Mouse (Mus musculus): Measurements from ENCODE around the gene Epn2. TPM values are rescaled to one million over a fixed set of nuclear protein-coding genes. Genes with fewer than 3 reads are reported as not detected.

Epn2 gene
- polyA plus RNA-seq, 1 experiment from 2014 or later: 28.7 TPM

- WGBS: 77% methylated on average over 2 of the region's 2 CpGs
- no peak for ATAC-seq (ENCODE audit: insufficient number of reproducible peaks, insufficient read depth, low FRiP score, low read depth)
- H3K4me3 ChIP-seq (ENCODE audit: low read depth, low read length): no peak overlapping the region
These were observed 38.4 kb downstream of the Epn2 start for GRCm38 (mm10) chr11:61541106-61541505.

GRCm38 (mm10) chr11:61540642-61541041 is 38.8 kb downstream of the Epn2 start:
- no peak for ATAC-seq (ENCODE audit: insufficient number of reproducible peaks, insufficient read depth, low FRiP score, low read depth)
- Histone ChIP-seq H3K27ac (ENCODE audit: low read length) (no peak overlapping the region), H3K4me1 (ENCODE audit: control insufficient read depth, insufficient read depth, low read length) (no peaks in the 10 kb centered on the region), H3K9me3 (ENCODE audit: control insufficient read depth, low read depth, low read length) (no peaks in the 10 kb centered on the region), H3K4me3 (ENCODE audit: low read depth, low read length) (no peak overlapping the region), H3K9ac (replicated peaks; ENCODE audit: low read depth, low read length) (no peak overlapping the region), H3K4me2 (replicated peaks; ENCODE audit: low read depth, low read length) (no peak overlapping the region), H3K36me3 (ENCODE audit: control insufficient read depth, insufficient read depth, low read length) (peaks cover 8% of the 10 kb centered on the region; the same call in 1 of the 2 replicates), H3K27me3 (ENCODE audit: control insufficient read depth, insufficient read depth, low read length) (no peaks in the 10 kb centered on the region)
- WGBS: 78% methylated on average over 7 of the region's 7 CpGs

More at GRCm38 (mm10) chr11:61541106-61541505, 38.4 kb downstream of the Epn2 start:
- Histone ChIP-seq H3K4me1 (ENCODE audit: control insufficient read depth, insufficient read depth, low read length) (no peaks in the 10 kb centered on the region), H3K9ac (replicated peaks; ENCODE audit: low read depth, low read length) (no peak overlapping the region), H3K27ac (ENCODE audit: low read length) (no peak overlapping the region), H3K9me3 (ENCODE audit: control insufficient read depth, low read depth, low read length) (no peaks in the 10 kb centered on the region), H3K27me3 (ENCODE audit: control insufficient read depth, insufficient read depth, low read length) (no peaks in the 10 kb centered on the region), H3K4me2 (replicated peaks; ENCODE audit: low read depth, low read length) (no peak overlapping the region), H3K36me3 (ENCODE audit: control insufficient read depth, insufficient read depth, low read length) (peaks cover 11% of the 10 kb centered on the region; the same call in 1 of the 2 replicates)

- no peak overlapping the region for H3K9ac ChIP-seq (replicated peaks; ENCODE audit: low read depth, low read length)
- H3K9me3 ChIP-seq (ENCODE audit: control insufficient read depth, low read depth, low read length): no peaks in the 10 kb centered on the region
- no peak for ATAC-seq (ENCODE audit: insufficient number of reproducible peaks, insufficient read depth, low FRiP score, low read depth)
- 76% methylated on average over 3 of the region's 3 CpGs for WGBS
- no peak overlapping the region for H3K4me2 ChIP-seq (replicated peaks; ENCODE audit: low read depth, low read length)
- H3K4me1 ChIP-seq (ENCODE audit: control insufficient read depth, insufficient read depth, low read length): no peaks in the 10 kb centered on the region
- no peak overlapping the region for H3K27ac ChIP-seq (ENCODE audit: low read length)
- no peaks in the 10 kb centered on the region for H3K27me3 ChIP-seq (ENCODE audit: control insufficient read depth, insufficient read depth, low read length)
- no peak overlapping the region for H3K4me3 ChIP-seq (ENCODE audit: low read depth, low read length)
- peaks cover 8% of the 10 kb centered on the region; the same call in 1 of the 2 replicates for H3K36me3 ChIP-seq (ENCODE audit: control insufficient read depth, insufficient read depth, low read length)
These were observed 42.1 kb downstream of the Epn2 start for GRCm38 (mm10) chr11:61537362-61537761.

- peaks cover 8% of the 10 kb centered on the region; the same call in 1 of the 2 replicates for H3K36me3 ChIP-seq (ENCODE audit: control insufficient read depth, insufficient read depth, low read length)
- no peaks in the 10 kb centered on the region for H3K9me3 ChIP-seq (ENCODE audit: control insufficient read depth, low read depth, low read length)
- no peak for ATAC-seq (ENCODE audit: insufficient number of reproducible peaks, insufficient read depth, low FRiP score, low read depth)
- H3K4me2 ChIP-seq (replicated peaks; ENCODE audit: low read depth, low read length): no peak overlapping the region
- no peak overlapping the region for H3K4me3 ChIP-seq (ENCODE audit: low read depth, low read length)
- H3K4me1 ChIP-seq (ENCODE audit: control insufficient read depth, insufficient read depth, low read length): no peaks in the 10 kb centered on the region
- 44% methylated on average over 3 of the region's 3 CpGs for WGBS
- H3K27me3 ChIP-seq (ENCODE audit: control insufficient read depth, insufficient read depth, low read length): no peaks in the 10 kb centered on the region
- H3K27ac ChIP-seq (ENCODE audit: low read length): no peak overlapping the region
- no peak overlapping the region for H3K9ac ChIP-seq (replicated peaks; ENCODE audit: low read depth, low read length)
These were observed 42.5 kb downstream of the Epn2 start for GRCm38 (mm10) chr11:61536952-61537351.

- 54% methylated on average over 1 of the region's 1 CpGs for WGBS
- Histone ChIP-seq H3K36me3 (ENCODE audit: control insufficient read depth, insufficient read depth, low read length) (peaks cover 12% of the 10 kb centered on the region; the same call in 1 of the 2 replicates), H3K27ac (ENCODE audit: low read length) (no peak overlapping the region), H3K9ac (replicated peaks; ENCODE audit: low read depth, low read length) (no peak overlapping the region), H3K4me1 (ENCODE audit: control insufficient read depth, insufficient read depth, low read length) (no peaks in the 10 kb centered on the region), H3K4me3 (ENCODE audit: low read depth, low read length) (no peak overlapping the region), H3K9me3 (ENCODE audit: control insufficient read depth, low read depth, low read length) (no peaks in the 10 kb centered on the region), H3K4me2 (replicated peaks; ENCODE audit: low read depth, low read length) (no peak overlapping the region), H3K27me3 (ENCODE audit: control insufficient read depth, insufficient read depth, low read length) (no peaks in the 10 kb centered on the region)
- no peak for ATAC-seq (ENCODE audit: insufficient number of reproducible peaks, insufficient read depth, low FRiP score, low read depth)
These were observed 44.0 kb downstream of the Epn2 start for GRCm38 (mm10) chr11:61535530-61535929.

GRCm38 (mm10) chr11:61533571-61533970 is 45.9 kb downstream of the Epn2 start:
- no peak overlapping the region for H3K9ac ChIP-seq (replicated peaks; ENCODE audit: low read depth, low read length)
- no peak for ATAC-seq (ENCODE audit: insufficient number of reproducible peaks, insufficient read depth, low FRiP score, low read depth)
- no peak overlapping the region for H3K27ac ChIP-seq (ENCODE audit: low read length)
- H3K36me3 ChIP-seq (ENCODE audit: control insufficient read depth, insufficient read depth, low read length): 0 out of 2 replicates have a peak, but pooled peaks cover 5% of the 10 kb centered on the region
- no peaks in the 10 kb centered on the region for H3K27me3 ChIP-seq (ENCODE audit: control insufficient read depth, insufficient read depth, low read length)
- no peaks in the 10 kb centered on the region for H3K4me1 ChIP-seq (ENCODE audit: control insufficient read depth, insufficient read depth, low read length)
- 80% methylated on average over 5 of the region's 5 CpGs for whole genome bisulfite sequencing
- H3K4me2 ChIP-seq (replicated peaks; ENCODE audit: low read depth, low read length): no peak overlapping the region
- no peaks in the 10 kb centered on the region for H3K9me3 ChIP-seq (ENCODE audit: control insufficient read depth, low read depth, low read length)
- no peak overlapping the region for H3K4me3 ChIP-seq (ENCODE audit: low read depth, low read length)

- Histone ChIP-seq H3K9me3 (ENCODE audit: control insufficient read depth, low read depth, low read length) (no peaks in the 10 kb centered on the region), H3K4me2 (replicated peaks; ENCODE audit: low read depth, low read length) (no peak overlapping the region), H3K27me3 (ENCODE audit: control insufficient read depth, insufficient read depth, low read length) (no peaks in the 10 kb centered on the region), H3K4me3 (ENCODE audit: low read depth, low read length) (no peak overlapping the region), H3K27ac (ENCODE audit: low read length) (no peak overlapping the region), H3K4me1 (ENCODE audit: control insufficient read depth, insufficient read depth, low read length) (no peaks in the 10 kb centered on the region), H3K9ac (replicated peaks; ENCODE audit: low read depth, low read length) (no peak overlapping the region), H3K36me3 (ENCODE audit: control insufficient read depth, insufficient read depth, low read length) (0 out of 2 replicates have a peak, but pooled peaks cover 5% of the 10 kb centered on the region)
- ATAC-seq (ENCODE audit: insufficient number of reproducible peaks, insufficient read depth, low FRiP score, low read depth): no peak
- WGBS: 86% methylated on average over 2 of the region's 2 CpGs
These were observed 46.7 kb downstream of the Epn2 start for GRCm38 (mm10) chr11:61532820-61533219.

- H3K27ac ChIP-seq (ENCODE audit: low read length): no peak overlapping the region
These were observed 50.2 kb downstream of the Epn2 start for GRCm38 (mm10) chr11:61529268-61529713.

GRCm38 (mm10) chr11:61526872-61527271 is 52.6 kb downstream of the Epn2 start:
- Histone ChIP-seq H3K9ac (replicated peaks; ENCODE audit: low read depth, low read length) (no peak overlapping the region), H3K4me2 (replicated peaks; ENCODE audit: low read depth, low read length) (no peak overlapping the region), H3K4me1 (ENCODE audit: control insufficient read depth, insufficient read depth, low read length) (no peaks in the 10 kb centered on the region), H3K9me3 (ENCODE audit: control insufficient read depth, low read depth, low read length) (no peaks in the 10 kb centered on the region), H3K27me3 (ENCODE audit: control insufficient read depth, insufficient read depth, low read length) (no peaks in the 10 kb centered on the region), H3K27ac (ENCODE audit: low read length) (no peak overlapping the region), H3K4me3 (ENCODE audit: low read depth, low read length) (no peak overlapping the region), H3K36me3 (ENCODE audit: control insufficient read depth, insufficient read depth, low read length) (peaks cover 9% of the 10 kb centered on the region)
- ATAC-seq (ENCODE audit: insufficient number of reproducible peaks, insufficient read depth, low FRiP score, low read depth): no peak
- 90% methylated on average over 1 of the region's 1 CpGs for WGBS

More at GRCm38 (mm10) chr11:61529268-61529713, 50.2 kb downstream of the Epn2 start:
- H3K4me1 ChIP-seq (ENCODE audit: control insufficient read depth, insufficient read depth, low read length): no peaks in the 10 kb centered on the region
- 38% methylated on average over 4 of the region's 4 CpGs for WGBS
- H3K9ac ChIP-seq (replicated peaks; ENCODE audit: low read depth, low read length): no peak overlapping the region
- no peak for ATAC-seq (ENCODE audit: insufficient number of reproducible peaks, insufficient read depth, low FRiP score, low read depth)
- 0 out of 2 replicates have a peak, but pooled peaks cover 5% of the 10 kb centered on the region for H3K36me3 ChIP-seq (ENCODE audit: control insufficient read depth, insufficient read depth, low read length)
- no peaks in the 10 kb centered on the region for H3K9me3 ChIP-seq (ENCODE audit: control insufficient read depth, low read depth, low read length)
- H3K27me3 ChIP-seq (ENCODE audit: control insufficient read depth, insufficient read depth, low read length): no peaks in the 10 kb centered on the region
- no peak overlapping the region for H3K4me3 ChIP-seq (ENCODE audit: low read depth, low read length)
- no peak overlapping the region for H3K4me2 ChIP-seq (replicated peaks; ENCODE audit: low read depth, low read length)
